Mouse (Mus musculus): Measurements from ENCODE around the gene Kdelr3. TPM values are rescaled to one million over a fixed set of nuclear protein-coding genes. Genes with fewer than 3 reads are reported as not detected.

The Kdelr3 gene
- polyA plus RNA-seq, 1 experiment from 2014 or later: 81.7 TPM

DNA sequence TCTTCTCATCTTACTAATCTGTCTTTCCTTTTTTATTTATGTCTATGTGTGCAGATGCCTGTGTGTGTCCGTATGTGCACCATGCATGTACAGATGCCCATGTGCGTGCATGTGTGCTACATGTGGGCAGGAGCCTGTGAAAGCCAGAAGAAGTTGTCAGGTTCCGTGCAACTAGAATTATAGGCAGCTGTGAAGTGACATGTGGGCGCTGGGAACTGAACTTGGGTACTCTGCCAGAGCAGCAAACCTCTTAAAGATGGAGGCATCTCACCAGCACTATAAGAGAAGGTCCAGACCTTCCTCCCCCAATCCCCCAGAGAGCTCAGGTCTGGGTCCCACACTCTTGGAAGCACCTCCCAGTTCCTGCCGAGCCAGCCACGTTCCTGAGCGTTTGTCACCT is 9.8 kb upstream of the Kdelr3 start:
- no peaks in the 10 kb centered on the region for H3K9me3 ChIP-seq (ENCODE audit: control insufficient read depth, low read length)

DNA sequence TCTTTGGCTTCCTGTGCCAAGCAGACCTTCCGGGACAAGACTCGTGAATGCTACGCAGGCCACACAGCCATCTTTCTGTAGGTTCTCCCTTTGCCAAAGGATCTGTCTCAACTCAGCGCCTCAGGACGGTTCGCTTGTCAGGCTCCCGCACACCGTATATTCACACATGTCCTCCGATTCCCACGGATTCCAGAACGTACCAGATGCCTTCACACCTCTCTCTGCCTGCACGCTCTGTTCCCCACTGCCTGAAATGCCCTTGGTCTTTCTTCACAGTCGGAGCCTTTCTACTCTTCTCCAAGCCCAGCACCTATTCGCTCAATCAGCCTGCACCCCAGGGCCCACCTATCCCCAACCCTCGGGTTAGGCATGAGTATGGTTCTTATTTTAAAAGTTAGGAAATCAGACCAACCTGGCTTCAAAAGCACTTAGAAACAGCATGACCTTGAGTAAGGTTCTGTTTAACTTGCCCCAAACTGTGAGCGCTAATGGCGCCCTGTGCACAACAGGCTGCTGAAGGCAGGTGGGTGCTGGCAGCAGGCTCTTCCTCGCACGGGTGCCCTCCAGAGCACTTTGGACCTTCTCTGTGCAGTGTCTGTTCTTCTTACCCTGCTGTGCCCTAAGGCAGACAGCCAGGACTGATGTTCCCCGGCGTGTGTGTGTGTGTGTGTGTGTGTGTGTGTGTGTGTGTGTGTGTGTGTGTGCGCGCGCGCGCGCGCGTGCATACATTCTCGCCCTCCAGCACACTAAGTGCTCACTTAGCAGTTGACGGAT is 9.0 kb upstream of the Kdelr3 start:
- Histone ChIP-seq H3K9ac (ENCODE audit: low read length) (no peak overlapping the region), H3K27me3 (ENCODE audit: control insufficient read depth, insufficient read depth, low read length) (peaks cover 25% of the 10 kb centered on the region), H3K4me3 (ENCODE audit: low read depth, low read length) (no peak overlapping the region), H3K27ac (replicated peaks) (no peak overlapping the region), H3K36me3 (ENCODE audit: control insufficient read depth, insufficient read depth, low read length) (no peaks in the 10 kb centered on the region), H3K4me1 (replicated peaks; ENCODE audit: control insufficient read depth, insufficient read depth) (peaks cover 3% of the 10 kb centered on the region; the same call in 1 of the 2 replicates), H3K4me2 (replicated peaks; ENCODE audit: low read depth) (no peak overlapping the region), H3K9me3 (ENCODE audit: control insufficient read depth, low read length) (no peaks in the 10 kb centered on the region)
- DNase-seq (ENCODE audit: low spot score) (no peak), ATAC-seq (ENCODE audit: low FRiP score, low TSS enrichment) (no peak)
- WGBS: 53% methylated on average over 31 of the region's 31 CpGs
- TF ChIP-seq EP300 (optimal IDR thresholded peaks at IDR 0.05) (no peak), CTCF (IDR thresholded peaks at IDR 0.05; ENCODE audit: low read depth) (no peak)

More for the DNA sequence above, 9.8 kb upstream of the Kdelr3 start:
- H3K4me3 ChIP-seq (ENCODE audit: low read depth, low read length): no peak overlapping the region
- ATAC-seq (ENCODE audit: low FRiP score, low TSS enrichment) (no peak), DNase-seq (ENCODE audit: low spot score) (no peak)
- H3K4me1 ChIP-seq (replicated peaks; ENCODE audit: control insufficient read depth, insufficient read depth): peaks cover 3% of the 10 kb centered on the region; the same call in 1 of the 2 replicates
- no peak overlapping the region for H3K27ac ChIP-seq (replicated peaks)
- no peak overlapping the region for H3K4me2 ChIP-seq (replicated peaks; ENCODE audit: low read depth)
- H3K9ac ChIP-seq (ENCODE audit: low read length): no peak overlapping the region
- 28% methylated on average over 7 of the region's 7 CpGs for WGBS
- H3K27me3 ChIP-seq (ENCODE audit: control insufficient read depth, insufficient read depth, low read length): peaks cover 25% of the 10 kb centered on the region
- H3K36me3 ChIP-seq (ENCODE audit: control insufficient read depth, insufficient read depth, low read length): no peaks in the 10 kb centered on the region
- TF ChIP-seq CTCF (IDR thresholded peaks at IDR 0.05; ENCODE audit: low read depth): no peak
- TF ChIP-seq EP300 (optimal IDR thresholded peaks at IDR 0.05): no peak

DNA sequence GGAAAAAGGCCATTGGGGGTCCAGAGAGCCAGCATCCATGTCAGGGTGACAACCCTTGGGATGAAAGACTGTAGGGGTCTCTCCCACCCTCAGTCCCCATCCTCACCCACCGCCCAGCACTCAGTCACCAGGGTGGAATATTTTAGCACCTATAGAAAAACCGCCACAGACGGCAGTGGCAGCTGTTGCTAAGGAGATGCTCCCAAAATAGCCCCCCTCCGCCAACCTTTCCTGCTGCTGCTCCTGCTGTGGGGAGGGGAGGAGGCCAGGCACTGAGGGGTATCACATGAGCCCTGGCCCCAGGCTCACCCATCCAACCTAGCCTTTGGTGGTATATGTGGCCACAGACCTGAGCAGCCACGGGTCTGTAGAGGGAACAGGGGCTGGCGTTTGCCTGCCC is 6.2 kb upstream of the Kdelr3 start:
- H3K4me3 ChIP-seq (ENCODE audit: low read depth, low read length): no peak overlapping the region
- no peak for TF ChIP-seq EP300 (optimal IDR thresholded peaks at IDR 0.05)
- no peak for TF ChIP-seq CTCF (IDR thresholded peaks at IDR 0.05; ENCODE audit: low read depth)
- H3K9ac ChIP-seq (ENCODE audit: low read length): no peak overlapping the region
- H3K9me3 ChIP-seq (ENCODE audit: control insufficient read depth, low read length): no peaks in the 10 kb centered on the region
- 39% methylated on average over 6 of the region's 6 CpGs for WGBS
- ATAC-seq (ENCODE audit: low FRiP score, low TSS enrichment) (no peak), DNase-seq (ENCODE audit: low spot score) (no peak)
- no peaks in the 10 kb centered on the region for H3K36me3 ChIP-seq (ENCODE audit: control insufficient read depth, insufficient read depth, low read length)
- H3K4me1 ChIP-seq (replicated peaks; ENCODE audit: control insufficient read depth, insufficient read depth): peaks cover 3% of the 10 kb centered on the region; the same call in 1 of the 2 replicates
- peaks cover 16% of the 10 kb centered on the region for H3K27me3 ChIP-seq (ENCODE audit: control insufficient read depth, insufficient read depth, low read length)
- no peak overlapping the region for H3K4me2 ChIP-seq (replicated peaks; ENCODE audit: low read depth)
- H3K27ac ChIP-seq (replicated peaks): no peak overlapping the region

DNA sequence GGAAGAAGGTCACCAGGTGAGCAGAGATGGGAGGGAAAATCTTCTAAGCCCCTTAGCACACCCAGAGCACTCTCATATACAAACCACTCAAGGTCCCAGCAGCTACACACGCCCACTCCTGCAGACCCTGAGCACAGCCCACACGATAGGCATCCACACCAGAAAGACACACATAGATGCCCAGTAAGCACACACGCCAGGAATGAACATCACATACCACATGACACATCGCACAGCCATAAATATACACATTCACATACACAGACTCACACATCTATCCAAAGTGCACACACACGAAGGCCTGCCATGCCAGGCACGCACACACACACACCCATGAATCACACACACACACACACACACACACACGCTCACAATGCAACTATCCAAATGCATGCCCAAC is 5.8 kb upstream of the Kdelr3 start:
- Histone ChIP-seq H3K27me3 (ENCODE audit: control insufficient read depth, insufficient read depth, low read length) (peaks cover 15% of the 10 kb centered on the region), H3K9ac (ENCODE audit: low read length) (no peak overlapping the region), H3K4me3 (ENCODE audit: low read depth, low read length) (no peak overlapping the region), H3K4me2 (replicated peaks; ENCODE audit: low read depth) (no peak overlapping the region), H3K9me3 (ENCODE audit: control insufficient read depth, low read length) (no peaks in the 10 kb centered on the region), H3K4me1 (replicated peaks; ENCODE audit: control insufficient read depth, insufficient read depth) (peaks cover 3% of the 10 kb centered on the region; the same call in 1 of the 2 replicates), H3K27ac (replicated peaks) (no peak overlapping the region), H3K36me3 (ENCODE audit: control insufficient read depth, insufficient read depth, low read length) (no peaks in the 10 kb centered on the region)
- WGBS: 77% methylated on average over 7 of the region's 7 CpGs
- TF ChIP-seq EP300 (optimal IDR thresholded peaks at IDR 0.05): no peak
- no peak for TF ChIP-seq CTCF (IDR thresholded peaks at IDR 0.05; ENCODE audit: low read depth)
- ATAC-seq (ENCODE audit: low FRiP score, low TSS enrichment): no peak
- no peak for DNase-seq (ENCODE audit: low spot score)

DNA sequence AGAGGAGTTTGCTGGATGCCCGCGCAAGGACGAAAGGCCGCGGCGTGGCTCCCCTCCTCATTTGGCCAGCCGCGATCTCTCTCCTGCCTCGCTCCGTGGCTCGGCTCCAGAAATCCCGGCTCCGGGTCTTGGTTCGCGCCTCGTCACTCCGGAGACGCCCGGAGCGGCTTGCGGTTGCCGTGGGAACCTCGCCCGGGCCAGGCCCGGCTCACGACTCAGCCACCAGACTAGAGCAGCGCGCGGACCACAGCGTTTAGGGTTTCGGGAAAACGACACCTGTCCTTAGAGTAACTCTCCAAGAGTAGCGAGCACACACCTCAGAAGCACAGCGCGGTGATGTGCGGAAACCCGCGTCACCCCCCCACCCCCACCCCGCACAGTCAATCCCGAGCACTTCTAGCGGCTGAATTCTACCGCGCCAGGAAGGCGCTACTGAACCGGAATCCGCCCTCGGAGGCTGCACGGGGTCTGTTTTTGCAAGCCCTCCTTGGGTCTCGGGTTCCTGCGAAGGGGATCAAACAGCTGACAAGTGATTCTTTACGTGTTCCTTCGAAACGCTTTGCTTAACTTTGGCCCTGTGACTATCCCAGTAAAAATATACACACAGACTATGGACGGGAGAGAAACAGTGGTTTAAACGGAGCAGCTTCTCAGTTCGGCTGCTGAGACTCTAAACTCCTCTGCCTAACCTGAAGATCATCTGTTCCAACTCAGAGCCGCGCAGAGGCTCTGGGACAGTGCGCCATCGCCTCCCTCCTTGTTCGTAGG is 4.5 kb upstream of the Kdelr3 start:
- DNase-seq (ENCODE audit: low spot score) (peak; percentile 89), ATAC-seq (ENCODE audit: low FRiP score, low TSS enrichment) (peak; percentile 80)
- no peak overlapping the region for H3K9ac ChIP-seq (ENCODE audit: low read length)
- no peak overlapping the region for H3K27ac ChIP-seq (replicated peaks)
- H3K9me3 ChIP-seq (ENCODE audit: control insufficient read depth, low read length): no peaks in the 10 kb centered on the region
- no peaks in the 10 kb centered on the region for H3K4me1 ChIP-seq (replicated peaks; ENCODE audit: control insufficient read depth, insufficient read depth)
- 4% methylated on average over 53 of the region's 61 CpGs for WGBS
- TF ChIP-seq CTCF (IDR thresholded peaks at IDR 0.05; ENCODE audit: low read depth): no peak
- TF ChIP-seq EP300 (optimal IDR thresholded peaks at IDR 0.05): no peak
- no peaks in the 10 kb centered on the region for H3K36me3 ChIP-seq (ENCODE audit: control insufficient read depth, insufficient read depth, low read length)
- H3K4me2 ChIP-seq (replicated peaks; ENCODE audit: low read depth): peak overlapping the region; percentile 69
- H3K27me3 ChIP-seq (ENCODE audit: control insufficient read depth, insufficient read depth, low read length): peaks cover 8% of the 10 kb centered on the region; the same call in 1 of the 2 replicates
- peak overlapping the region; percentile 34 for H3K4me3 ChIP-seq (ENCODE audit: low read depth, low read length)
